Mouse (Mus musculus) frontal cortex, adult 2 months (tissue): ENCODE measurements around the gene Copz1. TPM values are rescaled to one million over a fixed set of nuclear protein-coding genes. Genes with fewer than 3 reads are reported as not detected.
"Not testable (repeated sequence)": the region's sequence is repeated elsewhere in the genome, so short reads cannot be mapped to it uniquely, and the experiment has no call there.

Source experiments
- DNase-seq, 2 experiments: peaks; one replicate each; pipeline ENCODE4 v3.0.0; 2022; ENCODE audit warnings: low spot score in 1 of 2; ENCODE audit errors: extremely low spot score in 1 of 2
- polyA plus RNA-seq: library from polyadenylated mRNA; depleted of rRNA; stranded (reverse); fragments of >200 nt; gene quantifications from 2 replicates; pipeline ENCODE4 v1.2.3, GENCODE M21; 2012; rRNA removed

Gene Copz1
- 141 and 146 TPM in 2 replicates for polyA plus RNA-seq

GRCm38 (mm10) chr15:103272419-103273279 lies at the start of gene Copz1:
Gene Copz1, plus strand, starts transcription at chr15:103272714.
- DNase-seq = peak; percentile 98 to 99

DNA sequence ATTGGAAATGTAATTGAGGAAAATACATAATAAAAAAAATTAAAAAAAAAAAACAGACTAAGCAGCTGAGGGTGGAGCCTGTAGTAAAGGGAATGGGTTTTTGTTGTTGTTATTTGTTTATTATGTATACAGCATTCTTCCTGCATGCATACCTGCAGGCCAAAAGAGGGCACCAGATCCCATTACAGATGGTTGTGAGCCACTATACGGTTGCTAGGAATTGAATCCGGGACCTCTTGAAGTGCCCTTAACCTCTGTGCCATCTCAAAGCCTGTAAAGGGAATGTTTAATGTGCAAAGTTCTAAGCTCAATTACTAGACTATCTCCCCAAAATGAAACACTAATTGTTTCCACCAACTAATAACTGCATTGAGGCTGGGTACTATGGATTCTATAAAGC lies 48.4 kb upstream of the Copz1 start:
- DNase-seq = no peak

- DNase-seq = no peak
Observed at GRCm38 (mm10) chr15:103227022-103227421, 45.5 kb upstream of the Copz1 start.

DNA sequence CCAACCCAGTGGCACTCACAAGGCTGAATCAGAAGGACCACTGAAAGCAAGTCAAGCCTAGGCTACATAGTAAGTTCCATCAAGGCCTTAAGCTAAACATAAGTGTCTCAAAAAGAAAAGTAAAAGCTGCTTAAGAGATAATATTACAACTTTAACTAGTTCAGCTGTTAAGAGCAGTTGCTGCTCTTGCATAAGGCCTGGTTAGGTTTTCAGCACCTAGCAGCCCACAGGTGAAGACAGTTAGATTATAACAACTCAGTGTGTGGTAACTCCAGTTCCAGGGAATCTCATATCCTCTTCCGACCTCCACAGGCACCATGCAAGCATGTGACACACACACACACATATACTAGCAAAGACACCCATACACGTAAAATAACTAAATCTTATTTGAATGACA lies 44.9 kb upstream of the Copz1 start:
- no peak for DNase-seq

GRCm38 (mm10) chr15:103228904-103229303 lies 43.6 kb upstream of the Copz1 start:
- no peak for DNase-seq

- peak in 1 of 2 experiments; percentile 55 for DNase-seq
Observed at GRCm38 (mm10) chr15:103233119-103233518, 39.4 kb upstream of the Copz1 start.

- DNase-seq = no peak
Observed at GRCm38 (mm10) chr15:103237295-103237694, 35.2 kb upstream of the Copz1 start.

GRCm38 (mm10) chr15:103239130-103239684 lies 33.3 kb upstream of the Copz1 start:
- peak; percentile 96 for DNase-seq

DNA sequence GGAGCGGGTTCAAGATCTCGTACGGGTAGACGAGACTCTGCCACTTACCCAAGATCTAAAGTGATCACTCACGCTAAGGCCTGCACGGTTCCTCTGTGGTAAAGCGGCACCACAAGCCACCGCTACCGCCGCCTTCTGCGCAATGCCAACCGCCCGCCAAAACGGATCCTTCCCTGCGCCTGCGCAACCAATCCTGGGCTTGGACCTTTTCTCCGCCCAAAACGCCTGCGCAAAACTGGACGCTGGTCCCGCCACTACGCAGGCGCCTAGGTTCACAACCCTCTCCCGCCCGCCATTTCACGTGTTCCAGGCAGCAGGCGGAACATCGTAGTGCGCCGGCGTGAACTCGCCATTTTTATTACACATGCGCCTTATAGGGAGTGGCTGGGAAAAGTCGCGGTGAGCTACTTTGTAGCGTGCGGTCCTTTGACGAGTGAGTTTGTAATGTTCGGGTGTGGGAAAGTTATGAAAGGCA lies 32.8 kb upstream of the Copz1 start, which contains the start of gene Cbx5:
Gene Cbx5, minus strand, starts transcription at position 132 of the 475 bp plus-strand sequence.
- peak; percentile 97 to 99 for DNase-seq

DNA sequence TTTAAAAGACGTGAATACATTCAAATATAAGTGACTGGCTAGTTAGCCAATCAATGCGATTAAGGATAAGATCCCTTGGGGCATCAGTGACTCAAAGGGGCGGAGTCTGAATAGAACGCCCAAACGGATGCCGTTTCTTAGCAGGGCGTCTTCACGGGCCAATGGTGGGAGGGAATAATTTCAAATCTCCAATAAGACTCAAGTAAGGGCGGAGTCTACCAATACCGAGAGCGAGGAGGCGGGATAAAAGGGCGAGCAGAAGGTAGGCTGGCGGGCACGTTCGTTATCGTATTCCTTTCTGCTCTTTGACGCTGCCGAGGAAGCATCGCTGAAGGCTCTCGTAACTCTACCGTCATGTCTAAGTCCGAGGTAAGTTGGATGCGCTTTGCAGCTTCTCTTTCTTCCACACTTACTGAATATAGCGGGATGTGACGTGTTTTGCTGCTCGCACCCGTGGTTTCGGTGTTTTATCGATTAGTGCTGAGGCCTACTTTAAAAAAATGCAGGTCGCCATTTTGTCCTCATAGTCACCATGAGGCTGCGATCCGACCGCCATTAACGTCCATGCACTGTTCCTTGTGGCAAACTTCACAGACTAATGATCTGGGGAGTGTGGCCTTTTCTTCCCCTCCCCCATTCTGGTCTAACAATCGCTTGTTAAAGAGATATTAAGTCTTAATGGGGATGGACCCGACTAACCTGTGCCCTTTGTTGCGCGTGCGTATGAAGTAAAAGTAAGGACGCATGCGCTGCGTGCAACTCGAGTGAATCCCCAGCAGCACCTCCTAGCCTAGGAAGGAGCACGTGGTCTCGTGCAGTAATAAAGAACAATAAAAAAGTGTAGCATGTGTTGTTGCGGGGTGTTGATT lies 32.1 kb upstream of the Copz1 start, which contains the start of gene Hnrnpa1:
Gene Hnrnpa1, plus strand, starts transcription at position 273 of the 869 bp plus-strand sequence.
- peak; percentile 97 to 98 for DNase-seq

GRCm38 (mm10) chr15:103241071-103242018 lies 31.2 kb upstream of the Copz1 start:
- DNase-seq = not testable (repeated sequence)

GRCm38 (mm10) chr15:103242885-103243284 lies 29.6 kb upstream of the Copz1 start:
- DNase-seq = no peak

- DNase-seq = no peak
Observed at GRCm38 (mm10) chr15:103245616-103246015, 26.9 kb upstream of the Copz1 start.

- no peak for DNase-seq
Observed at GRCm38 (mm10) chr15:103247078-103247781, 25.3 kb upstream of the Copz1 start.

- no peak for DNase-seq
Observed at GRCm38 (mm10) chr15:103247782-103248400, 24.6 kb upstream of the Copz1 start.

DNA sequence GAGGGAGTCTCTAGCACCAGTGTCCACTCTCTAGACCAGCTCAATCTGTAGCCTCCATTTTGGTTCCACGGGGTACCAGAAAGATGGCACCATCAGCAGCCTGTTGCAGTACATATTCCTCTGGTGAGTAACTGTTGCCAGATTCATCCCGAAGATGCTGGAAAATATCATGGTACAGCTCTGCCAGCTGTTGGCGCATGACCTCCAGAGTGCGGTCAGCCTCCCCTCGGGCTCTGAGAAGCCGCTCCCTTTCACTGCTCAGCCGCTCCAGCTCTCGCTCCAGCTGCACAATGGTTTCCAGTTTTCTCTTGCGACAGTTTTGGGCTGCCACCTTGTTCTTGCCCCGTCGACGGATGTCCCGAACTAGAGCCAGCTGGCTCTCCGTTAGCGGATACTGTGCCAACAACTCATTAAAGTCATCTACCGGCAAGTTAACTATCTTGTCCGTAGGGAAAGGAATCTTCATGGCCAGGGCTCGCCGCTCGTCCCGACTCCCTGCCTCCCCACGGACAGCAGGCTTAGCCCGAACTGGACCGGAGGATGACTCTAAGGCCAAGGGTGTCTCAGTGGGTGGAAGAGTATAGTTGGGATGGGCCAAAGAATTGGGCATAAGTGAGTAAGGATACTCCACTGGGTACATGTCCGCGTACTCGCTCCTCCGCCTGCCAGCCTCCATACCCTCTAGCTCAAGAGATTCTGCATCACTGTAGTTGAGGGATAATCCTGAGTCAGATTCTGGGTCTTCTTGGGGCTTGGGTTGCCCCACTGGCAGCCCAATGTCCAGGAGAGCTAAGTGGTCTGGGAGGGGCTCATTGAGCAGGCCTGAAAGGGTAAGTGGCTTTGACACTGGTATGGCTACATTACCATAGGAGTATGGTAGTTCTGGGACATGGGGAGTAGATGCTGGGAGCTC lies 23.9 kb upstream of the Copz1 start:
- no peak for DNase-seq

DNA sequence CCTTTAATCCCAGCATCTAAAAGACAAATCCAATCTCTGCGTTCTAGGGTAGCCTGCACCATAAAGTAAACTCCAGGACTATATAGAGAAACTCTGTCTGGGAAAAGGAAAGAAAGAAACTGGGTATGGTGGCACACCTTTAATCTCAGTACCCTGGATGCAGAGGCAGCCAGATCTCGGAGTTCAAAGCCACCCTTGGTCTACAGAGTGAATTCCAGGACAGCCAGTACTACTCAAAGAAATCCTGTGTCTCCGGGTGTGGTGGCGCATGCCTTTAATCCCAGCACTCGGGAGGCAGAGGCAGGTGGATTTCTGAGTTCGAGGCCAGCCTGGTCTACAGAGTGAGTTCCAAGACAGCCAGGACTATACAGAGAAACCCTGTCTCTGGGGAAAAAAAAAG lies 23.0 kb upstream of the Copz1 start:
- DNase-seq = not testable (repeated sequence)
